Mouse (Mus musculus) gastrocnemius, postnatal 10 days (tissue): ENCODE data around the gene Zmat3. TPM values are rescaled to one million over a fixed set of nuclear protein-coding genes. Genes with fewer than 3 reads are reported as not detected.

Experiments used
- total RNA-seq, 2 experiments: library from RNA; stranded (reverse); gene quantifications; 2 replicates each; pipeline ENCODE4 v1.2.3; 2021

Gene Zmat3
- total RNA-seq, 2 experiments from 2014 or later, result 11.2 to 13.2 TPM

Other genes with a start within 250 kb of the Zmat3 start
- 10 to 100 TPM; 46.5 to 52.0 TPM for gene Pik3ca, start 31.7 kb upstream of the Zmat3 start, total RNA-seq
- under 1 TPM in 1 of 2 experiments, not detected in 1; 0.25 TPM for gene Kcnmb3, start 126.2 kb upstream of the Zmat3 start, total RNA-seq
- 10 to 100 TPM; 22.8 to 27.1 TPM for gene Zfp639, start 144.2 kb upstream of the Zmat3 start, total RNA-seq
- gene Mfn1, start 163.5 kb upstream of the Zmat3 start, total RNA-seq, result 100 to 1,000 TPM in 1 of 2 experiments, 10 to 100 TPM in 1; 99.2 to 103 TPM